Mouse (Mus musculus) C2C12 (cell line): ENCODE measurements at regions not wholly inside any gene's neighbourhood (a gene's known extent, or its start where the extent isn't known, plus 50 kb on each side); places are given as distances from the start of the nearest gene placed in this dataset.

Source experiments
- CEBPB ChIP-seq: IDR thresholded peaks from one replicate; pipeline ENCODE4 v1.6.1; 2011; ENCODE audit warnings: low read depth, mild to moderate bottlenecking, control low read depth, moderate library complexity
- CTCF ChIP-seq: IDR thresholded peaks from one replicate; pipeline ENCODE4 v1.5.1; 2011; ENCODE audit not compliant: control insufficient read depth, insufficient read depth, insufficient read length

- no peak for TF ChIP-seq CTCF
- TF ChIP-seq CEBPB, result no peak
Measured at GRCm38 (mm10) chr15:52990580-52990979, 894.1 kb upstream of the Gm7489 start.
